Mouse (Mus musculus): ENCODE results near the gene S1pr3.

DNA sequence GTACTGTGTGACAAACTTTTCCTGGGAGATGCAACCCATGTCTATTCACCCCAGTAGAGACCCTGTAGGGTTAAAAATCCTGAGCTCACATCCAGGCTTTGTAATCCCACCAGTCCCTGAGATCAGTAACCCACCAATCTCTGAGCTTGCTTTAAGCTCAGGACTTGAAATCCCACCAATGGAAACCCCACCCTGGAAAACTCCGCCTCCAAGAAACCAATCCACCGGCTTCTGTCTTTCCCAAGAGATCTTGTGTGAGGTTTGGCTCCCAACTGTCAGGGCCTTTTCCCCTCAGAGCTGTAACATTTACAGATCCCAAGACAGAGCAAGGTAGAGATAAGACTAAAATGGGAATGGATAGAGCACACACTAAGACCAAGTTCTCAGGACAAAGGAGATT lies 40.1 kb upstream of the S1pr3 start:
- TF ChIP-seq CTCF (IDR thresholded peaks at IDR 0.05; ENCODE audit: extremely low read depth, insufficient read length, insufficient replicate concordance, low read depth, low read length), result no peak
- no peak for TF ChIP-seq POLR2A (IDR thresholded peaks at IDR 0.05; ENCODE audit: low read depth, low read length)

All from small intestine, adult 2 months (tissue).